Mouse (Mus musculus) urinary bladder, postnatal 14 days (tissue): ENCODE measurements around the gene Ubr4.
"Not testable (repeated sequence)": the region's sequence is repeated elsewhere in the genome, so short reads cannot be mapped to it uniquely, and the experiment has no call there.

Experiments
- DNase-seq: peaks from one replicate; pipeline ENCODE4 v3.0.0; 2021; ENCODE audit warnings: low spot score

The Ubr4 gene

DNA sequence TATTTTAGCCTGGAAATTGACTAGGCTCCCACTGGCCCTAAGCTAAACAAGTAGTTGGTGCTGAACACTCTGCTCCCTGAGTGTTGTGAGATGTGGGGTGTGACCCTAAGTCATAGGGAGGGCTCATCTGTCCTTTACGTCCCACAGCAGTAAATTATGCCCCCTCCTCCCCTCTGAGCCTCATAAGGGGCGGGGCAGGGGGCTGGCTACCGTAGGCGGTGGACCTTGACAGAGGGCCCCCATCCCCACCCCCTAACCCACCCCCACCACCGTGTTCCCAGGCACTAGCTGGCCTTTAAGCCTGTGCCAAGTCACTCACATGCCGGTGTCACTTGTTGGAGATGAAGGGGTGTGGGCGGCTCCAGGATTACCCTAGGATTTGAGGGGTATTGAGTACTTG is 132.1 kb downstream of the Ubr4 start:
- DNase-seq = no peak

DNA sequence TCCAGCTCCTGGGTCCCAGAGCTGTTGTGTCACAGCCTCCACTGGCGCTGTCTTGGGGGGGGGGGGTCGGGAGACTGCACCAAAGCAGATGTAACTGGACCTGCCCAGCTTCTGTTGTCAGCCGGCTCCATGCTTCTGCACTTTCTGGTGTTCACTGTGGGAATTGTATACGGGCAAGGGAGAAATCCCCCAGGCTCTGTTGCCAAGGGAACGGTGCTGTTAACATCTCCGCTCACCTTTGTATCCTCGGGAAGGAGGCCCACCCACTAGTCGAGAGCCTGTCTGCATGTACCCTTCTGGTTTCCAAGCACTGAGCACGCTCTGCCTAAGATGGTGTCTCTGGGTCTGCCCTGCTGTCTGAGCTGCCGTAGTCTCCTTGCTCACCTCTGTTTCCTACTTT is 134.7 kb downstream of the Ubr4 start:
- DNase-seq = no peak

DNA sequence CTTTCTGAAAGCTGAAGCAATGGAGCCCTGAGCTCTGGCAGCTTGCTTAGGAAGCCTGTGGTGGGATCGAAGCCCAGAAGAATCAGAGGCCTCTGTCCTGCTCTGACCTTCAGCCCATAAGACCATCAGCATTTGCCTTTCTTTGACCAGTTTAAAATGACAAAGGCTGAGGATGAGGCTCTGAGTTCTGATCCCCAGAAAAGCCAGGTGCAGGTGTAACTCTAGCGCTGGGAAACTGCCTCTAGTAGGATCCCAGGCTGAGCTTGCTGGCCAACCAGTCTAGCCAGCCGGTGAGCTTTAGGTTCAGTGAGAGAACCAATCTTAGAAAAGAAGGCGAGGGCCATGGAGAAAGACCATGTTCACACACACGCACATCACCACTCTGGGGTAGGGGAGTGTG is 135.9 kb downstream of the Ubr4 start:
- DNase-seq = no peak

DNA sequence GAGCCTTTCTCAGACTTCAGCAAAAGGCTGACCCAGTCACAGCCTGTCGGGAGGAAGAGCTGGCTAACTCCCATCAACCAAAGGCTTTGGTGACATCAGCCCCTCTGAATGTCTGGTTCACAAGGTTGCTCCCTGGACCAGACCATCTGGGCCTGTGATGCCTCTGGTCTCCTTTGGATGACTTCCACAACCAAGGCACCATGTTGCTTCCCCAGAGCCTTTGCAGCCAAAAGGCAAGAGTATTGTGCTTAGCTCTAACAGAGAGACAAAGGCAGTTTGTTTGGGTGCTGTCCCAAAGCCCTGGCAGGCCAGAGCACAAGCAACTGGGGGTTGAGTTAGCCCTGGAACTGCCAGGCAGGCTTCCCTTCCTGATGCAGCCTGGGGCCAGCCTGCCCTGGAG is 137.5 kb downstream of the Ubr4 start:
- no peak for DNase-seq

DNA sequence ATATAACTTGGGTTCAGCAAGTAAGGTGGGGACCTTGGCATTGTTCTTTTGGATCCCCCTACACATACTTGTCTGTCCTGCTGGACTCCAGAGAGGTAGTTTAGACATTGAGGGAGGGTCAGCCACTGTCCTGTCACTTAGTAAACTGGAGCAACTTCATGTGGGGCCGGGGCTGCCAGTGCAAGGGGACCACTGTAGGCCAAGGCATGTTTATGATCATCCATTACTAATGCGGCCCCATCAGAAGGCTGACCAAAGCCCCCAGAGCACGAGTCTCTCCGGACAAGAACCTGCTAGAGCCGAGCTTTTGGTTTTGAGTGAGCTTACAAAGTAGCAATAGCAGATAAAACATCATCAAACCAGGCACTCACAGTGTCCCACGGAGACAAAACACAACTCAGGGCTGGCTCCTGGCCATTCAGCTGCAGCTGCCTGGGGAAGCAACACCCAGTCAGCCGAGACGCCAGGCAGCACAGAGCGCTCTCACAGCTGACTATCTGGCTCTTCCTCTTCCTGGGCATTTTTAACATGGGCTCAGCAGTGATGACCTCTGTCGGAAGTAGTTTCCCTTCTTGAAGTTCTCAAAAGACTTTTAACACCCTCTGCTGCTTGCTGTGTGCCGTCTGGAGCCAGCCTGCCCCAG is 138.1 kb downstream of the Ubr4 start:
- peak; percentile 43 for DNase-seq

DNA sequence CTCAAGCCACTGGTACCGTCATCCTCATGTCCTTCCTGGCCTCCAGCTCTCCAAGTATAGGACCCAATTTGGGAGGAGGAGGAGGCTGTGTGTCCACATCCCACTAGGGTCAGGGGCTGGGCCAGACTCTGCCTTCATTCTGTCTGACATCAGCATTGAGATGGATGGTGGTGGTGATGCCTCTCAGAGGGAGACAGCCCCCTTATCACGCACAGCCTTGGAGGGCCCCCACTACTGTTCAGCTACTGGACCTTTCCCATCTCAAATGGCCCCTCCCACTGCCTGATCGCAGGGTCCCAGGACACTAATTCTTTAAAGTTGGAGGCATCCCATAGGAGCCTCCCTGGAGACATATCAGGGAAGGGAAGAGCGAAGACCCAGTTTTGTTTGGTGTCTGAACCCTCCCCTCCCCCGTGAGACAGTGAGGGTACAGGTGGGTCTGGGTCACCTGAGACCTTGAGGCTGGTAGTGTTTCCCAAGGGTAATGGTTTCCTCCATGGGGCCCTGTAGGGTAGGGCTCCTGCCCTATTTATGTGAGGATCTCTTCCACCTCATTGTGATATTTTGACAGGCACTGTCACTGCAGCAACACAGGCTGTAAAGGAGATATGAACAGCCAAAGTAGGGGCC is 139.2 kb downstream of the Ubr4 start:
- DNase-seq = no peak

DNA sequence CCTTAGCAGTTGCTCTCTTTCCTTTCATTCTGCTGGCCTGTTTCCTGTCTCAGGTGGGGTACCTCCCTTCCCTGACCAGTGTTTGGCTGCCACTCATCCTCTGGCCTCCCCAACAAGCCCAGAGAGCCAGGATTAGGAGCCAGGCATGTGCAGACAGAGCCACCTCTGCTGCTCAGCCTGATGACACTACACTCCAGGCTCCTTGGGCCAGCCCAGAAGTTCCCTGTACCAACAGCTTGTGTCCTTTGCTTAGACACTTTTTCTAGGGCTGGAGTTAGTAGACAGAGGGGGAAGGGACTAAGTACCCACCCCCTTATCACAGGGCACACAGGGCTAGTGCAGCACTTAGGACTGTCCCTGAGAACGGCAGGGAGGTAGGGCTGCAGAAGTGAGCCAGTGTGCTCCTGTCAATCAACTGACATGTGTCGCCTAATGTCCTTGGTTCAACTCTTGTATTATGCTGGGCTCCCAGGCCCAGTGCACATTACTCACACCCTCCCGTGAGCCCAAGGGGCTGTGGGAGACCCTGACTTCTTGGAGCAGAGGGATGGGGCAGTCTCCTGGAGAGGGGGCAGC is 139.9 kb downstream of the Ubr4 start:
- no peak for DNase-seq

DNA sequence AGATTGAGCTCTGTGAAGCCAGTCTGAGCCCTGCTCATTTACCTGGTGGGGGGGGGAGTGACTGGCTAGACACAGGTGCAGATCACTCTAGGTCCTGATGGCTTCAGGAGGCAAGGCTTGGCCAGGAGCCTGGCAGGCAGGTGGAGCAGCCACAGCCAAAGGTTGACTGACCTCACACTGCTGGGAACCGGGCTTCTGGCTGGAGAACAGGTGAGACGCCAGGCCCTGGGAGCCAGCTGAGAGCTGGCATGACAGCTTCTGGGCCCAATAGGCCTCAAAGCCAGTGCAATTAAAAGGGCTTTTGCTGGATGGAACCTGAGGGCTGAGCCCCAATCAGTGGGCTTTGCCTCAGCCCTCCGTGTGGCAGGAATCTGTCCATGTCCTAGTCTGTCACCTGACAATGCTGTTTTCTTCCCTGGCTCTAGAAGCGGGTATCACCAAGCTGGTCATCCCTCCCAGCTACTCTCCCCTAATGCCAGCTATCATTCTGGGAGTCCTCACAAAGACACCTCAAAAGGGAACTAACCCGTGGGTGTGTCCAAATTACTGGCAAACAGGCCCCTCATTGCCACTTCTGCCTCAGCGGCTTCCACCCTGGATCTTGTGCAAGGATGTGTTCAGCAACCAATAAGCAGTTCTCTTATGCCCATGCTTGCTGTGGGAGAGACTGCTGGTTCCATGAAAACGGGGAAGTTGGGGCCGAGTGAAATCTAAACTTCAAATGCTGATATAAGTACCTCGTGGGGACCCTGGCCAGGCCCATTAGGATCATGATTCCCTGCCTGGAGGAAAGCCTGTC is 141.0 kb downstream of the Ubr4 start:
- DNase-seq = no peak

DNA sequence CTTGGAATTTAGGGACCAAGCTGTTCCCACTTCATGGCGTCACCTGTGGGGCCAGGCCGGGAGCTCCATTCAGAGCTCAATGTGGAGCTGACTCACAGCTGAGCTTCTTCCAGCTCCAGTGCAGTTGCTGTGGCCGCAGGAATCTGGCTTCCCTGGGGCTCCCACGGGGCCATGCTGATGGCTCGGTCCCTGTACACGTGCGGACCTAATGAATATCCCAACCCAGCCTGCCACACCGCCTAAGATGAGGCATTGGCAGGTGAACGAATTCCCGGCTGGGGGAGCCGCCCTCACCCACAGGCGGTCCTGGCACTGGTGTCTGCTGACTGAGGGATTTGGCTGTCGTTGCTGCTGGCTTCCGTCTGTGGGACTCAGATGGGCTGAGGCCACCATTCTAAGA is 148.4 kb downstream of the Ubr4 start:
- DNase-seq = no peak

DNA sequence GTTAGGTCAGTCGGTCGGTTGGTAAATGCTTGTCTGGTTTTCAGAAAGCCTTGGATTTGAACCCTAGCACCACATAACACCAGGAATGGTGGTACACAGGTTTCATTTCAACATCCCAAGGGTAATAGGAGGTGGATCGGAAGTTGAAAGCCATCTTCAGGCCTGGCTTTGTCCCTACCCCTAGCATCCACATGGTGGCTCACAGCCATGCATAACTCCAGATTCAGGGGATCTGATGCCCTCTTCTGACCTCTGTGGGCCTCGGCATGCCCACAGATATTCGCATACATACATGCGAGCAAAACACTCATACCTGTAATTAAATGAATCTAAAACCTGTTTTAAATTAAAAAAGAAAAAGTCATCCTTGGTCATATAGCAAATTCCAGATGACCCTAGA is 149.3 kb downstream of the Ubr4 start:
- no peak for DNase-seq

DNA sequence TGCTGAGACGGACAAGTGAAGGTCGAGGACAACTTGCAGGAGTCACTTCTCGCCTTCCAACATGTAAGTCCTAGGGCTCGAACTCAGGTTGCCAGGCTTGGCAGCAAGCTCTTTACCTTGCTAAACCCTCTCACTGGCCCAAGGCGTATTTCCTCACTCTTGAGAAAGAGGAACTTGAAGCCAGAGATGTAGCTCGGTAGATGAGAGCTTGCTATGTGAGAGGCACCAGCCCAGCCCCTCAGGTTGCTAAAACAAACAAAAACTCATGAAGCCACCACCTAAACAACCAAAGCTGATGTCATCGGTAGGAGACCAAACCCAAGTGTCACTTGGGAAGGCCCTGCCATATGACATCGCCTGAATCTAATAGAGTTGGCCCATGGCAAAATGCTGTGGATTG is 151.5 kb downstream of the Ubr4 start:
- no peak for DNase-seq

DNA sequence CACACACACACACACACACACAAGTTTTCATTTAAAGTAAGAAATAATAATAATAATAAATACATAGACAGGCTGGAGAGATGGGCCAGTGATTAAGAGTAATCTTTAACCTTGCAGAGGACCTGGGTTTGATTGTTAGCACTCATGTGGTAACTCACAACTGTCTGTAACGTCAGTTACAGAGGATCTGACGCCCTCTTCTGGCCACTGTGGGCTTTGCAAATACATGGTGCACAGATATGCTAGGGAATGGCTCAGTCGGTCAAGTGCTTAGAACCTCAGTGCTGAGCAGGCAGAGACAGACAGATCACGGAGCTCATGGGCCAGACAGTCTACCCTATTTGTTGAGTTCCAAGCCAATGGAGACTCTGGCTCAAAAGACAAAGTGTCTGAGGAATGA is 153.3 kb downstream of the Ubr4 start:
- no peak for DNase-seq

DNA sequence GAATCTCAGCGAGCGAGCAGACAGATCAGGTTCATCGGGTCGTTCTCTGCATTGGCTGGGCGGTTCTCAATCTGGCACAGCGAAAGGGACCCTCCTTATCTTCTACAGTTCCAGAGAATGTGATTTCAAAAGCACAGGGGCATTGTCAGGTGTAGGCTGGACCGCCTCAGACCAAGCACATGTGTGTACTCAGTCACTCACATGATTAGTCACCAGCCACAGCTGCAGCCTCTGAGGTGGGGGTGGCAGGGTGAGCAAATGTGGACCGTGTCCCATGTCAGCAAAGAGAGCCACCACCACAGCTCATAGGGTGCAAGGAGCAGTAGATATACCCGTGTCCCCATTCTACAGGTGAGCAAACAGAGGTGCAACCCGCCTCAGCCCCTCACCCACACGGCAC is 154.3 kb downstream of the Ubr4 start:
- no peak for DNase-seq

DNA sequence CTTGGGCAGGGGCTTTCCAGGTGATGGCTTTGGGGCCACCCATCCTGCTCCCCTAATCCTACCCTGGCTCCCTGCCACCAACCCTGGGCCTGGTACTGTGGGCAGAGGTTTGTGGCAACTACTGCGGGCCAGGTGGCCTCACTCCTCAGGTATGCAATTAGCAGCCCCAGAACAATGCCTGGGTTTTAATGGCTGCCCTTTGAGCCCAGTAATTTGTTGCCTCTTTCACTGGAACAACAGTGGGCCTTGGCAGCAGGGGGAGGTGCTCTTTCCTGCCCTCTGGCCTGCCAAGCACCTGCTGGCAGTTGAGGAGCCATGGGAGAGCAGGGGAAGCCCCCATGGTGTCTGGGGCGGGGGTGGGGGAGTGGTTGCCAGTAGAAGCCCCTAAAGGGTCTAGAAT is 156.7 kb downstream of the Ubr4 start:
- DNase-seq = no peak

DNA sequence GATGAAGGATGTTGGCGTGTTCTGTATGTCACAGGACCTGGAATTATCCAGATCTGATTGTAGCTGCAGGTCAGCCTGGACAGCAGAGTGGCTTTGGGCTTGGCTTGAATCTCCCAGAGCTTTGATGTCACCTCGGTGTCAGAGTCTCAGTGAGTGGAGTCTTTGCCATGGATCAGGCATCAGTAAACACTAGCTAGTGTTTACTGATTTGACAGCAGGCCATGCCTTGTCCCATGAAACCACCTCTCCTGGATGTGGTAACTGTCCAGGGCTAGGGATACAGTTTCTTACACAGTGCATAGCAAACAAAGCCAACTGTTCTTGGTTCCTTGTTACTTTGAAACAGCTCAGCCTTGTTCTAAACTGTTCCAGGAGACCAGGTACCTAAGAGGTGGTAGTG is 159.1 kb downstream of the Ubr4 start:
- no peak for DNase-seq

DNA sequence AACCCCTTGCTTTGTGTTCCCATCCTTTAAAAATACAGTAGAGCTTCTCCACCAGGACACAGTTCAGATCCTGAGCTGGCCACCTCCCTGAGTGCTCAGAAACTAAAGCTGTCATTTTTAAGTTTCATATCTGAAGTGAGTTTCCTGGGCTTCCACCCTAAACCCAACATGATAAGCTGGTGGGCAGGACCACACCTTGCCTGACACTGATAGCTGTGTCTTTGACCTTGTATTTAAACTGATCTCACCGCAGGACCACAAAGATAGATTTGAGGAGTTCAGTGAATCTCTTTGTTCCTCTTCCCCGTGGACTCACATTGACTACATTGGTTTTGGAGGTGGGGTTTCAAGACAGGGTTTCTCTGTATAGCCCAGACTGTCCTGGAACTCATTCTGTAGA is 160.6 kb downstream of the Ubr4 start:
- no peak for DNase-seq

DNA sequence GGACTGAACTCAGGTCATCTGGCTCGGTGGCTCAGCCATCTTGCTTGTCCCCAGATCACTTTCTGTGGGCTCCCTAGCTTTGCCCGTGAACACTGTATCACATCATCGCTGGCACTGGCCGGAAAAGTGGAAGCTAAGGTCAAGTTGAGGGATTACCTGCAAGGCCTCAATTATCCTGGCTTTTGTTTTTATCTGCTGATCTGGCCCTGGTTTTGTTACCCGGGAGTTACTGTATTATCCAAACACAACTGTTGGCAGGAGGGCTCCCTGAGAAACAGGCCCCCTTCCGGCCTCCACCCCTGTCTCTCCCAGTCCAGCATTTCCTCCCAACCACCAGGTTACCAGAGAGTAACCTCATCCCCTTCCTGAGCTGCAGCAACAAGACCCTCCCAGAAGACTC is 166.8 kb downstream of the Ubr4 start:
- no peak for DNase-seq

DNA sequence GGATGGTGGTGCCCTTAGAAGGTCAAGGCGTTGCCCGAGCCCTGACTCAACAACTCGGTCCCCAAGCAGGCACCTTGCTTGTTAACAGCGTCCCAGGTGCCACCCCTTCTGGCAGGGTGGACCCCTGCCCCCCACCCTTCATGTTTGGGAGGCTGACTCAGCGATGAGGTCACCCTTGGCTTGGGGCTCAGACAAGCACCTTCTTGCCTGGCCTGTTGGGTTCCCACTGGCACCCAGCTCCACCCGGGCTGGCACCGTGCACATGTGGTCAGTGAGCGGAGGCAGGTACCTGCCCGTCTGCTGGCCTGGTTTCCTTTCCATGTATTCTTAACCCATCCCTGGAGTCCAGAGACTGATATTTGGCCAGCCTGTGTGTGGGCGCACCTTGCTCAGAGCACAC is 169.5 kb downstream of the Ubr4 start:
- DNase-seq = peak; percentile 79

DNA sequence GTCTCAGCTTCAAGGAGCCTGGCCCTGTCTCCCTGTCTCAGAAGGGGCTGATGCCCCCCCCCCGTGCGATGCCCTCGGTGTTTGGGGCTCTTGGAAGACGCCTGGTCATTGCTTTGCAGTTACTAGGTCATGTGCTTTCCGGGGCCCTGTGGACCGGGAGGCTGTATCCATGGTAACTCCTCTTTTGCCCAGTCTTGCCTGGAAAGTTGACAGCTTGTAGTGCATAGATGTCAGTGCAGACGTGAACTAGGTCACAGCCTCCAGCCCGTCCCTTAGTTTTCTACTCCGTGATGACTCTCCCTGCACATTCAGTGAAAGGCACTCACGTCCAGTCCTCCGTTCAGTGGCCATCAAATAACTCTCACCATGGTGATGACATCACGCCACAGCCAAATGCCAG is 174.1 kb downstream of the Ubr4 start:
- no peak for DNase-seq

DNA sequence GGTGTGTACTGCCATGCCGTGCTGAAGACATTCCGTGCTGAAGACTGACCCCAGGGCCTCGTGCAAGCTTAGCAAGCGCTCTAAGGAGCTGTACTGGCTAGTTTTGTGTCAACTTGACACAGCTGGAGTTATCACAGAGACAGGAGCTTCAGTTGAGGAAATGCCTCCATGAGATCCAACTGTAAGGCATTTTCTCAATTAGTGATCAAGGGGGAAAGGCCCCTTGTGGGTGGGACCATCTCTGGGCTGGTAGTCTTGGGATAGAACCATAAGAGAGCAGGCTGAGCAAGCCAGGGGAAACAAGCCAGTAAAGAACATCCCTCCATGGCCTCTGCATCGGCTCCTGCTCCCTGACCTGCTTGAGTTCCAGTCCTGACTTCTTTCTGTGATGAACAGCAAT is 177.8 kb downstream of the Ubr4 start, which contains the start of gene Iffo2:
Gene Iffo2 (plus strand): TSS at position 301 of the 400 bp plus-strand sequence.
- not testable (repeated sequence) for DNase-seq

DNA sequence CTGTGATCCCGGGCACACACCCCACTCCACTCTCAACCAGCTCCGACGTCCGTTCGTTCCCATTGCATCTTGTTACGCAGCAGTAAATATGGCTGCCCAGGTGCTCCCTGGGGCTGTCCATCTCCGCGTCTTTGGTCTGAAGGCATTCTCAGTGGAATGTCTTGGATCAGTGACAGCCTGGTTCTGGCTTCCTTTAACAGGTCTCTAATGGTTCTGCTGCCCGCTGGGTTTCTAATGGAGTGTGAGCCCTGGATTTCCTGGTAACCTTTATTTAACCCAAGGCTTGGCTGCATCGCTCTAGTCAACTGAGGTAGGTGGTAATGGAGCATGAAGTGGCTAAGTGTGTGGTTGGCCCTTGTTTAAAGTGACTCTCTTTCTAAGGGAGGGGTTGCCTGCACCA is 179.7 kb downstream of the Ubr4 start:
- no peak for DNase-seq

DNA sequence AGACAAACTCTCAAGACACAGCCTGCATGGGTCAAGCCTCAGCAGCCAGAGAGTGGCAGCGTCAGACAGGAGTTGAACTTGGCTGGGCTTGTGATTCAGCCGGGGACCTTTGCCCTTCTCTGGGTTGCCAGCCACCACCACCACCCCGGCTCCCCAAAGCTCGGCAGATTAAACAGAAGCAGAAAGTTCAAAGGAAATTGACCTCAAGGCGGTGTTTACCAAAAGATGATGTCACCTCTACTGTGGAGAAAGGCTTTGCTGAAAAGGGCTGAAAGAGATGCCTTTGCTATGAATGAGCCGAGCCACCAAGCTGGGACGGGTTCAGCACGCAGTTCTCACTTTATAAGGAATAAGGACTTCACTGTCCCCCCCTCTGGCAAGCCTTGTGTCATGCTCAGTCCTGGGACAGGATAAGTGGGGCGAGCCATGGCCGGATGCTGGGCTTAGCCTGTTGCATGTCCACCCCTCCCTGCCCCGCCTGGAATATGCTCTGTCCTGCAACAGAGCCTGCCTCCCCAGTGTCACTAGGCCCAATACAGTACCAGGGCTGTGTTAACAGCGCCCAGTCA is 182.8 kb downstream of the Ubr4 start:
- DNase-seq = peak; percentile 70

DNA sequence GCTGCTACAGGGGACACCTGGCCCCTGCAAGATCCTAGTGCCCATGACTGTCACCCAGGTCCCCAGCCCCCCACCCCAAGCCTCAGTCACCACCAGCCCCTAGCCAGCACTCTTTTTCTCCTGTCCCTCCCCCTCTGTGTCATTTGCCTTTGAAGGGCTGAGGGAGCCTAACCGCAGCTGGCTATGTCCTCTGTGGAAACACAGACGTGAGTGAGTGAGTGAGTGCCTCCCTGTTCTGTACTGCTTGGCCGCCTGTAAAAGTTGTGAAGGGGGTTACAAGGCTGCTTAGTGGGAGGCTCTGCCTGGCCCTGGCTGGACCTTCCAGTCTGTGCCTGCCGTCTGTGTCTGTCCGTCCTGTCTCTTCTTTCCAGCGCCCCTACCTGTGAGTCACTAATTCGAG is 183.3 kb downstream of the Ubr4 start:
- no peak for DNase-seq
